Mouse (Mus musculus): ENCODE results near the gene Hoxa9. TPM values are rescaled to one million over a fixed set of nuclear protein-coding genes. Genes with fewer than 3 reads are reported as not detected.

Hoxa9 gene
- total RNA-seq, 2 experiments from 2014 or later = not detected

GRCm38 (mm10) chr6:52244471-52245039, 13.7 kb upstream of the Hoxa9 start:
- no peak for DNase-seq

DNA sequence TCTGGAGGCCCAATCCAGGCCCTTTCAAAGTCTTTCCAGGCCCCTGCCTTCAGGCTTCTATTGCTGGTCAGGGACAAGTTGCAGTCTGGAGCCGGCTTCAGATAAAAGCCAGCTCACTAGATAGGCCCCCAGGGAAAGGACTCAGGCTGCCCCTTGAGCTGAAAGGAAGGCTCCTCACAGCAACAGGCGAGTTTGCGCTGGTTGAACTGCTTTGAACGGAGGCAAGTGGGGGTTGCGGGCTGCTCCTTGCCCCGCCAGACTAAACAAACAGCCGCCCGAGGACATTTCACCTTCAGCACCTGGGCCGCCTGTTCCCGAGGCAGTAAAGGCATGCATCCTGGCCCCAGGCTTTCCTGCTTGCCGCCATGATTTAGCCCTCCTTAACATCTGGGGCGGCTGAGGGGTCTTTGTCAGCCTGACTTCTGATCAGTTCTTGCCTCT, 12.8 kb upstream of the Hoxa9 start:
- DNase-seq = no peak

DNA sequence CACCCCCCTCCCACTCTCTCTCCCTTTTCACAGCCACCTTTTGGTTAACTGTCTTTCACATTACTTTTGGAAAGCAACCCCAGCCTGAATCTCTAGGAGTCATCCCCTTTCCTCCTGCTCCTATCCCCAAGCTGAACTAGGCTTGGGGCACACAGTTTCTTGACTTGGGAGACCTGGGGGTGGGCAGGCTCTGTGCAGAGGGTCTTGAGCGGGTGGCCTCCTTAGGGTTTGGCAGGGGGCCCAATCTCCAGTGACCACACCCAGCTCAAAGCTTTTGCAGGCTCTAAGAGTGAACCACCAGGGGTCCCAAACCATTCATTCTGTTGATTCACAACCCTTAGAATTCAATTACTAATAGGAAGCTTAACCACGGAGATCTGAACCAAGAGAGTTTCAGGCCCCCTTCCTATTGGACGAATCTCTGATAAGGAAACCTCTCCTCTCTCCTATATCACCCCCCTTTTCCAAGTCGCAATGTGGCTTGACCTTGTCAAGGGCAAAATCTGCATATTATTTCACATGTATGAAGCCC, 12.0 kb upstream of the Hoxa9 start:
- DNase-seq = no peak

DNA sequence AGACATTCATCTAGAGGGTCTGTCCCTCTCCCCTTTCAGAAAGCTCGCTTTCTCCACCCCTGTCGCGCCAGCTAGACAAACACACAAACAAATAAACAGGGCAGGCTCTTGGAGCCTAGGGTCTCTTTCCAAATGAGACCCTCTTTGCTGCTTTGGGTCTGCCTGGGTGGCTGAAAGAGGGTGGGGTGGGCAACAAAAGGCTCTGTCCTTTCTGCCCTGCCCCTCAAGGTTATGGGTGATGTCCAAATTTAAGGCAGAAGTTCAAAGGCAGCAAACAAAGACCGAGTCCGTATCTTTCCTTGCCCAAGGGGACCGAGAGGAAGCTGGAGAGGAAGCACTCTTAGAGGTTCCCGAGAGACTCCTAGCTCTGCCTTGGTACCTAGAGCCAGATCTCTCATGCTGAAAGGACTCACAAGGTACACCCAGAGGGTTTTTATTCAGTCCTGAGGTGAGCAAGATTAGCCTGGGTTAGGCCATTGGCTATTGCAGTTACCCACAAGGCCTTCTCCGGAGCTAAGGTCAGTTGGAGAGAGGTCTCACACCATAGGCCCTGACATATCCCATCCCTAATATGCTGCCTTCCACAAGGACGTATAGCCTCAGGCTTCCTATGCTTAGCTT, 10.2 kb upstream of the Hoxa9 start:
- DNase-seq = no peak

- DNase-seq = no peak
Measured at GRCm38 (mm10) chr6:52240389-52241000, 9.6 kb upstream of the Hoxa9 start, which contains the start of gene Hoxa10. TSS of gene Hoxa10 (minus strand) at chr6:52240854.

DNA sequence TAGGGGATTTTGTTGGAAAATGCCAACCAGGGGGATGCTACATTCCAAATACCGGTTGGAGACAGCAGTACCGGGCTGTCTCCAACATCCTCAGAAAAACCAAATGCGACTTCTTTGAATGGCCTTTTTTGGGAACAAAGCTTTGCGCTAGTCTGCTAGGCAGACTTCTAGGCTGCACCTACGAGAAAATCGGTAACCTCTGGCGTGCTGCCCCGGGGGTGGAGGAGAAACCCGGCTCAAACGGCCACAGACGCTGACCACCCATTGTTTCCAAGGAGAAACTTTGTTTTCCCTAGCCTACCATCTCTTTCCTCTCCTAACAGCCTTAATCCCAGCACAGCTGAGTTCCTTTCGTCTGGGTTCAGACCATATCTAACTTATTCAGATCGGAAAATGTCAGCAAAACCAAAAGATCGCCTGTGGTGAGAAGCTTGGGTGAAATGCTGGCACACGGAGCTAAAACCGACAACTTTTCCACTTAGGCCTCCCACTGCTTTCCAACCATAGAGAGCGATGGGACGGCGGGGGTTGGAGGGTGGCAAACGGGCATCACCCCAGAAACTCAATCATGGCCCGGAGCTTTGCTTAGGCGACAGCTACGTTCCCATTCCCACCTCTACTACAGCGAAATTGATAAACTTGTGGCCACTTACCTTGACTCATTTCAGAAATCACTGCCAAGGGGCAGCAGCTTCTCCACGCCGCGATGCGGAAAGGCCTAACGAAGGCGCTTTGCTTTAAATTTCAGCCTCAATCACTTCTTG, 8.9 kb upstream of the Hoxa9 start:
- DNase-seq = no peak

DNA sequence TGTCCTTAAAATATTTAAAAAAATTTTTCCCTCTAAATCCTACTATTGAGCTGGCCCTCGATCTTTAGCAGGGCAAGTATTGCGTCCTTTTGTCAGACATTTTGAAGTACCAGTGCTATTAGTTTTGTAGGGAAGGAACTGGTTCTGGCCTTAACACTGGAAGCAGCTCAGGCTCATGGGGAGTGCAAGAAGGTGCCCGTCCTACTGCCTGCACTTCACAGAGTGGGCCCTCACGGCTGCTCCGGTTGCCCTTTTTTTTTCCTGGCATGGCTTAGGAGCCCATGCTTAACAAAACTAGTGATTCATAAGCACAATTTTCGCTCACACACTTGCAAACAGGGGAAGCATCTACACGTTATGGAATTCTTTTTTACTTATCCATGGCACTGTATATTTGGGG, 8.1 kb upstream of the Hoxa9 start:
- no peak for DNase-seq

- DNase-seq = no peak
Measured at GRCm38 (mm10) chr6:52238155-52238545, 7.3 kb upstream of the Hoxa9 start.

DNA sequence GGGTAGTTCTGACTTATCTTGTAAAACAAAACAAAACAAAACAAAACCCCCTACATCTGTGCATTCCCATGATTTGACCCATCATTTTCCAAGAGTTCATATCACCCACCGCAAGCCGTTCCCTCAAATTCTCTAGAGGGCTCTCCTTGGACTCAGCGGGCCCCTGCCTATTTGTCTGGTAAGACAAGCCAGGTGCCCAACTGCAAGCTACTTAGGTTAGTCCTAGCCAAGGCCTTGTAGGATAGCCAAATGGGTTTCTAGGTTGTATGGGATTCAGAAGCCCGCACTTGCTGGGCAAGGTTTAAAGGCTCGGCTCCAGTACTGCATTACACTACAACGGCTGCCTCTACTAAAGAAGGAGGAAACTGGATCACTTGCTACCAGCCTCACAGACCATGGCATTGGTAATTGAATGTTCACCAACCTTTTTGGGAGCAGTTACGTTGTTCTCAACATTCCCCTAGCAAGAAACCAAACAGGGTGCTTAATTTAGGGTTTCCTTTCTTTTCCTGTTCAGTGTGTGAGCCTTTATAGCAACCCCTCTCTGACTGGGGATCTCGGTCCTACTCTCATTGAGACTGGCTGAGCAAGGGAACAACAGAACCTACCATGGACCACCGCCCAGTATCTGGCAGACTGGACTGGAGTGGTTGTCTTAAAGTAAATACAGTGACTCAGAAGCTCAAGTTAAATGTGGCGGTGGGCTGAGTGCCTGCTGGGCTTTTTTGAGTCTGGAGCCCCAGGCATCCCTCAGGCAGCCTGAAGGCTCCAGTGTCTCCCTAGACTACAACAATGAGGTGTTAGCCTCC, 6.7 kb upstream of the Hoxa9 start:
- no peak for DNase-seq

DNA sequence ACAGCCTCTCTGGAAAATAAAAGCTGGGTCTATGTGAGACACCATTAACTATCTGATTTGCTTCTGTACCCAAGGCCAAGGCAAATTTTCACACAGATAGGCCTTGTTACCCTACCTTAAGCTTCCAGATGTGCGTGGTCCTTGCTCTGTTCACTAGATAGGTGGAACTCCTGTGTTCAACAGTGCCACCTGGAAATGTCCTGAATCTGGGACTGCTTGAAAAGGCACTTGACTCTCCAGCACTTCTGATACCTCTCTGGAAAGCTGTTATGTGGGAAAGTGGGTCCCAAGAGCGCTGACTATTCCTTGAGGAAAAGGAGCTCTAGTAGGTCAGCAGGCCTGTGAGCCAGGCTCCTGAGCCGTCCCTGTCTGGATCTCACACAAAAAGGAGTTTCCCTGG, 5.9 kb upstream of the Hoxa9 start:
- DNase-seq = no peak

- no peak for DNase-seq
Measured at GRCm38 (mm10) chr6:52235866-52236265, 5.0 kb upstream of the Hoxa9 start.

DNA sequence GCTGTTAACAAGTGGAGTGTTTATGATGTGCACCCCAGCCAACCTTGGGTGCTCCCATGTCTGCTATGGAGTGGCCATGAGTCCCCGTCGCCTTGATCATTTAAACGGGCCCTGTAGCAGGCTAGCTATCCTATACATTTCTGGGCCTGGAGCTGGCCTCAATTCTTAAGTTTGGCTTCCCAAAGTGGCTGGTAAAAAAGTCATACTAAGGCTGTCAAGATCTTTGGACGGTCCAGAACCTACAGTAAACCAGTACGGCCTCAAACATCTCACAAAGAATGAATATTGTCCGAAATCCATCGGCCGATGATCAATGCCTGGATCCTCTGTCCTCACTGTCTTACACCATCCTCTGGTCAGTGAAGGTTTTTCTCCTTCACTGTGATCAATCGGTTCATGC, 4.4 kb upstream of the Hoxa9 start:
- DNase-seq = no peak

GRCm38 (mm10) chr6:52234428-52235140, 3.7 kb upstream of the Hoxa9 start:
- no peak for DNase-seq

DNA sequence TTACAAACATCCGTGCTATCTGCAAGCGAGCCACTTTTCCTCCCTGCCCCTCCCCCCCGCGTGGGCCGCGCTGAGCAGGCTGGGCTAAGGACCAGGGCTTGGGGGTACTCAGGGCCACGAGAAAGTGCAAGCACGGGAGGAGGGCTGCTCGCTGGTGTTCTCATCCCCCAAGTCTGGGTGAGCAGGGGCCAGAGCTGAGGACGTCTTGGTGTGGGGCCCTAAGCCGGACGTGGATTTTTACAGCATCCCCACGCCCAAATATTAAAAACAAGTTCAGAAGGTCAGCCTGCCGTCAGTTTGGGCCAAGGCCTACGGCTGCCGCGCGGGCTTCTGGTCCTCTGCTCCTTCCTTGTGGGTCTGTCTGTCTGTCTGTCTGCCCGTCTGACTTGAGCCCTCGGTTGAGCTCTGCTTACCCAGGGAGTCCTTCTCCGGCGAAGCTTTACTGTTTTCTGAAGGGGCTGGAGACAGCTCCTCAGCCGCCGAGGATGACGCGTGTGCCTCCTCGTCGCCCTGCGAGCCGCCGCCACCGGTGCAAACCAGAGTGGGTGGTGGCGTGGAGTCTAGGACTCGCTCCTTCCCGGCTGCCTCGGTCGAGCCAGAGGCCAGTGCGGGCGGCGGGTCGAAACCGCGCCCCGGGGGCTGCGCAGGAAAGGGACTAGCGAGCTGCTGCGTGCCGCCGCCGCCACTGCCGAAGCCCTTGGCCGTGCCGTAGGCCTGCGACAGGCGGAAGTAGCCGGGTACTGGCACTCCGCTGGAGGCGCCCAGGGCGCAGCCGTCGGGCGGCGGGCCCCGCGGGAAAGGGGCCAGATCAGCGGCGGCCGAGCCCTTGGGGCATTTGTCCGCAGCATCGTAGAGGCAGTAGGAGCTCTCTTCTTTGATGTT, 2.9 kb upstream of the Hoxa9 start:
- DNase-seq = no peak

- DNase-seq = no peak
Measured at GRCm38 (mm10) chr6:52232984-52233545, 2.2 kb upstream of the Hoxa9 start.

DNA sequence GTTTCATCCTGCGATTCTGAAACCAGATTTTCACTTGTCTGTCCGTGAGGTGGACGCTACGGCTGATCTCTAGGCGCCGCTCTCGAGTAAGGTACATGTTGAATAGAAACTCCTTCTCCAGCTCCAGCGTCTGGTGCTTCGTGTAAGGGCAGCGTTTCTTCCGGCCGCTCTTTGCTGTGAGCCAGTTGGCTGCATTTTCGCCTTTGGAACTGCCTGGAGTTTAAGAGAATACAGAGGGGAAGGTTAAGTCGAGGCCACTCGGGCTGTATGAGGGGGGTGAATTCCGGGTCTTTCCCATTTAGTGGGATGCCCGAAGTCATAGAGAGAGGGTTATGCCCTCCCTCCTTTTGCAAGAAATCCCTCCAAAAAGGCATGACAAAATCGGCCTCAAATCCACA, 1.7 kb upstream of the Hoxa9 start:
- DNase-seq = no peak

DNA sequence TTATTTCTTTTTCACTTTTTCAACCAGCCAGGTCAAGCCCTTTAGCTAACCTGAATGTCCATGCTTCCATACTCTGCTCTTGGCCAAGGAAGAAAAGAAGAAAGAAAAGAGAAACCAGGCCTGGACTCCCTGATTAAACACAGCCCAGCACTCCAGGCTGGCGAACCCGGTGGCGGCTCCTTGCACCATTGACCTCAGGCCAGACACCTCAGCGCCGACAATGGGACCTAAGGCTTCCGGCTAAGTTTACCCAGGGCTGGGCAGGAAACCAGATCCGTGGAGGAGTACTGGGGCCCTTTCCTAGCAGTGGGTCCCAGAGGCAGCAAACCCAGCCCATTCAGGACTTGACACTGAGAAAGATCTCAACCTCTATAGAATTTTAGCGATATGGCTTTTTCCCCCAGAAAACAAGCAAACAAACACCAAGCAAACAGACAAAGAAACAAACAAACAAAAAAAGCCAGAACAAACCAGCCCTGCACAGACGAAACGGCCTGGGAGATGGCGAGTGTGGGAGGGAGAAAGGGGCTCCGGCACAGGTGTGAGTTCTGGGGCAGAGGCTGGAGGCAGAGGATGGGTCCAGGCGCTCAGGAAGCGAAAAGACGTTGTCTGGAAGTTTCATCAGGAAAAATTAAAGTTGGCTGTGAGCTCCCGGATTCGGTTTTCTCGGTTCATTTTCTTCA, 1.1 kb upstream of the Hoxa9 start:
- no peak for DNase-seq

GRCm38 (mm10) chr6:52229558-52230416, 1.1 kb downstream of the Hoxa9 start:
- DNase-seq = no peak
